18 mouse cellular contexts compared by ENCODE assay signal in genomic region chr6:92699491-92700209, GRCm38 (mm10). TPM values are rescaled to one million over a fixed set of nuclear protein-coding genes. Genes with fewer than 3 reads are reported as not detected.
A peak's percentile ranks its signal among the peaks of the same experiment; 100 is the strongest.
DNase-seq lines count a peak whose midpoint lies in the region; ATAC-seq and TF ChIP-seq lines count a peak whose summit lies in the region.
"Had no signal": no experiment of that assay in that cellular context is flagged by ENCODE, and none has a peak within 500 bp of the region (broad histone marks: within the 10 kb centered on the region; RNA-seq: fewer than 3 reads in every experiment).

No protein-coding gene starts in this region.

- DNase-seq in hindbrain, embryonic 11.5 days (ENCODE audit: low spot score): peak; percentile 45
- DNase-seq in brain, embryonic 14.5 days (ENCODE audit: low read depth): peak; percentile 55
- peak; percentile 25 for DNase-seq in embryo, embryonic 9.5 days (ENCODE audit: extremely low spot score)
- DNase-seq in stomach, postnatal 0 days (ENCODE audit: low spot score): no peak
- DNase-seq in thymus, postnatal 0 days (ENCODE audit: low spot score): no peak
- DNase-seq: adrenal gland, postnatal 25 days; cerebellum, adult 9-10 months; heart, postnatal 14 days; kidney, postnatal 4 days; liver, embryonic 13.5 days; retina, postnatal 1 day; thymus, postnatal 14 days had no signal

- no peaks in the 10 kb centered on the region for H3K27me3 ChIP-seq in hindbrain, embryonic 11.5 days (ENCODE audit: control insufficient read depth, insufficient read depth, low read length)
- H3K27me3 ChIP-seq in hindbrain, embryonic 16.5 days (replicated peaks; ENCODE audit: control insufficient read depth, insufficient read depth, low read length): no peaks in the 10 kb centered on the region
- peaks cover 66% of the 10 kb centered on the region for H3K27me3 ChIP-seq in midbrain, embryonic 13.5 days
- no peaks in the 10 kb centered on the region for H3K27me3 ChIP-seq in stomach, postnatal 0 days (ENCODE audit: control insufficient read depth, insufficient read depth, low read length)
- H3K27me3 ChIP-seq: lung, embryonic 15.5 days had no signal

- WGBS in hindbrain, embryonic 11.5 days: 18% methylated on average over 3 of the region's 3 CpGs
- WGBS in hindbrain, embryonic 16.5 days: 12% methylated on average over 3 of the region's 3 CpGs
- 3% methylated on average over 3 of the region's 3 CpGs for WGBS in midbrain, embryonic 13.5 days
- WGBS in stomach, postnatal 0 days: 57% methylated on average over 3 of the region's 3 CpGs

- TF ChIP-seq CTCF in brain, embryonic 14.5 days (IDR thresholded peaks at IDR 0.05; ENCODE audit: borderline replicate concordance, extremely low read depth, insufficient read depth, insufficient read length): no peak
- TF ChIP-seq CTCF in stomach, postnatal 0 days (IDR thresholded peaks at IDR 0.05; ENCODE audit: low read depth): no peak

- no peak overlapping the region for H3K27ac ChIP-seq in hindbrain, embryonic 11.5 days (ENCODE audit: low read depth, low read length)
- H3K27ac ChIP-seq in hindbrain, embryonic 16.5 days (ENCODE audit: low read depth, low read length): no peak overlapping the region
- no peak overlapping the region for H3K27ac ChIP-seq in midbrain, embryonic 13.5 days
- H3K27ac ChIP-seq in stomach, postnatal 0 days (replicated peaks): no peak overlapping the region
- H3K27ac ChIP-seq: heart, embryonic 10.5 days; liver, embryonic 13.5 days; lung, embryonic 15.5 days; macrophage had no signal

- no peak for TF ChIP-seq EP300 in stomach, postnatal 0 days (optimal IDR thresholded peaks at IDR 0.05)

- H3K9ac ChIP-seq in hindbrain, embryonic 11.5 days (ENCODE audit: low read depth, low read length): no peak overlapping the region
- H3K9ac ChIP-seq in hindbrain, embryonic 16.5 days (ENCODE audit: low read depth, low read length): no peak overlapping the region
- no peak overlapping the region for H3K9ac ChIP-seq in midbrain, embryonic 13.5 days (replicated peaks)
- H3K9ac ChIP-seq in stomach, postnatal 0 days (ENCODE audit: low read length): no peak overlapping the region
- H3K9ac ChIP-seq: liver, embryonic 13.5 days; lung, embryonic 15.5 days had no signal

- no peaks in the 10 kb centered on the region for H3K36me3 ChIP-seq in hindbrain, embryonic 11.5 days (ENCODE audit: control insufficient read depth, insufficient read depth, low read length)
- H3K36me3 ChIP-seq in hindbrain, embryonic 16.5 days (ENCODE audit: control insufficient read depth, insufficient read depth, low read length): no peaks in the 10 kb centered on the region
- H3K36me3 ChIP-seq in midbrain, embryonic 13.5 days: no peaks in the 10 kb centered on the region
- no peaks in the 10 kb centered on the region for H3K36me3 ChIP-seq in stomach, postnatal 0 days (ENCODE audit: control insufficient read depth, insufficient read depth, low read length)
- H3K36me3 ChIP-seq: heart, embryonic 10.5 days; liver, embryonic 13.5 days; lung, embryonic 15.5 days had no signal

- 0 out of 2 replicates have a peak, but pooled peaks cover 5% of the 10 kb centered on the region for H3K4me1 ChIP-seq in hindbrain, embryonic 11.5 days (replicated peaks; ENCODE audit: control insufficient read depth, insufficient read depth, low read length)
- H3K4me1 ChIP-seq in hindbrain, embryonic 16.5 days (ENCODE audit: control insufficient read depth, insufficient read depth, low read depth, low read length): peaks cover 11% of the 10 kb centered on the region
- peaks cover 24% of the 10 kb centered on the region for H3K4me1 ChIP-seq in midbrain, embryonic 13.5 days (replicated peaks)
- no peaks in the 10 kb centered on the region for H3K4me1 ChIP-seq in stomach, postnatal 0 days (replicated peaks; ENCODE audit: control insufficient read depth, insufficient read depth)
- H3K4me1 ChIP-seq: heart, embryonic 10.5 days; liver, embryonic 13.5 days had no signal

- no peak for ATAC-seq in hindbrain, embryonic 11.5 days (ENCODE audit: low FRiP score)
- ATAC-seq in hindbrain, embryonic 16.5 days: no peak
- ATAC-seq in midbrain, embryonic 13.5 days: peak; percentile 50; the same call in 1 of the 2 replicates
- ATAC-seq in stomach, postnatal 0 days (ENCODE audit: low FRiP score, low TSS enrichment): no peak
- ATAC-seq: inflammation-experienced regulatory T-cells, adult 6 months had no signal

- H3K9me3 ChIP-seq in hindbrain, embryonic 11.5 days (ENCODE audit: control insufficient read depth, low read length): no peaks in the 10 kb centered on the region
- H3K9me3 ChIP-seq in hindbrain, embryonic 16.5 days (ENCODE audit: control insufficient read depth, low read length): no peaks in the 10 kb centered on the region
- H3K9me3 ChIP-seq in midbrain, embryonic 13.5 days: no peaks in the 10 kb centered on the region
- no peaks in the 10 kb centered on the region for H3K9me3 ChIP-seq in stomach, postnatal 0 days (ENCODE audit: control insufficient read depth, low read length)
- H3K9me3 ChIP-seq: heart, embryonic 10.5 days; liver, embryonic 13.5 days; lung, embryonic 15.5 days had no signal

- no peak for TF ChIP-seq POLR2A in brain, embryonic 14.5 days (IDR thresholded peaks at IDR 0.05; ENCODE audit: borderline replicate concordance, extremely low read depth, insufficient read depth, insufficient read length, poor library complexity, severe bottlenecking)

- no peak overlapping the region for H3K4me3 ChIP-seq in hindbrain, embryonic 11.5 days (ENCODE audit: low read depth, low read length)
- H3K4me3 ChIP-seq in hindbrain, embryonic 16.5 days (ENCODE audit: low read length): no peak overlapping the region
- no peak overlapping the region for H3K4me3 ChIP-seq in midbrain, embryonic 13.5 days (replicated peaks)
- H3K4me3 ChIP-seq in stomach, postnatal 0 days (ENCODE audit: low read depth, low read length): no peak overlapping the region
- H3K4me3 ChIP-seq: heart, embryonic 10.5 days; liver, embryonic 13.5 days; lung, embryonic 15.5 days had no signal

- H3K4me2 ChIP-seq in hindbrain, embryonic 11.5 days (replicated peaks; ENCODE audit: low read depth, low read length): no peak overlapping the region
- H3K4me2 ChIP-seq in hindbrain, embryonic 16.5 days (ENCODE audit: low read length): no peak overlapping the region
- no peak overlapping the region for H3K4me2 ChIP-seq in midbrain, embryonic 13.5 days (replicated peaks)
- H3K4me2 ChIP-seq in stomach, postnatal 0 days (replicated peaks; ENCODE audit: low read depth): no peak overlapping the region
- H3K4me2 ChIP-seq: liver, embryonic 13.5 days; lung, embryonic 15.5 days had no signal

RNA-seq across cellular contexts. Expression of gene Prickle2, which starts 6.3 kb away (rescaled TPM):
- 9.6 and 10.0 TPM in 2 replicates for polyA plus RNA-seq in hindbrain, embryonic 11.5 days (2014; fragmentation: Nextera tagmentation; extraction: Ambion mirVana)
- 13.6 and 16.3 TPM in 2 replicates for polyA plus RNA-seq in hindbrain, embryonic 16.5 days (2015; fragmentation: Nextera tagmentation; extraction: Ambion mirVana)
- polyA plus RNA-seq in brain, embryonic 14.5 days (2012; rRNA removed): 9.3 and 17.8 TPM in 2 replicates
- polyA plus RNA-seq in midbrain, embryonic 13.5 days (2015; fragmentation: Nextera tagmentation; extraction: Ambion mirVana): 12.3 and 13.1 TPM in 2 replicates
- polyA plus RNA-seq in stomach, postnatal 0 days (2015; fragmentation: Nextera tagmentation; extraction: Ambion mirVana): 2.3 and 2.9 TPM in 2 replicates
- 0.13 and 0.33 TPM in 2 replicates for polyA plus RNA-seq in thymus, postnatal 0 days (2015; fragmentation: Nextera tagmentation; extraction: Ambion mirVana)
- polyA plus RNA-seq: inflammation-experienced regulatory T-cells, adult 6 months had no signal

Comparison
In these comparisons a context has a peak if more than half of its experiments do, and no peak if none do; other contexts are left out.
1. DNase-seq: peak in hindbrain, embryonic 11.5 days (single experiment), brain, embryonic 14.5 days (single experiment) and embryo, embryonic 9.5 days (single experiment); none in stomach, postnatal 0 days (single experiment) and thymus, postnatal 0 days (single experiment).